Mouse (Mus musculus) kidney, embryonic 14.5 days (tissue): ENCODE results near the gene Arhgef3. TPM values are rescaled to one million over a fixed set of nuclear protein-coding genes. Genes with fewer than 3 reads are reported as not detected.
A peak's percentile ranks its signal among the peaks of the same experiment; 100 is the strongest.

Experiments used
- ATAC-seq: fragments of 200-750 bp; cut with Nextera tagmentation; 2 replicates; pipeline ENCODE4 v1.8.0; 2017; ENCODE audit warnings: moderate number of reproducible peaks, mild to moderate bottlenecking, moderate TSS enrichment, moderate library complexity; ENCODE audit not compliant: low FRiP score, low TSS enrichment
- H3K27ac ChIP-seq: fragments of 300-500 bp; sonication (generic); 2 replicates; pipeline ENCODE4 v1.5.1; 2014; ENCODE audit warnings: low read depth, mild to moderate bottlenecking, low read length, moderate library complexity, mixed read lengths
- H3K27me3 ChIP-seq: fragments of 300-500 bp; sonication (generic); 2 replicates; pipeline ENCODE4 v1.6.1; 2014; ENCODE audit warnings: mild to moderate bottlenecking, low read length; ENCODE audit not compliant: control insufficient read depth, insufficient read depth
- H3K36me3 ChIP-seq: fragments of 300-500 bp; sonication (generic); 2 replicates; pipeline ENCODE4 v1.6.1; 2014; ENCODE audit warnings: low read length, mixed read lengths; ENCODE audit not compliant: control insufficient read depth, insufficient read depth
- H3K4me1 ChIP-seq: fragments of 300-500 bp; sonication (generic); 2 replicates; pipeline ENCODE4 v1.6.1; 2014; ENCODE audit warnings: low read length, mixed read lengths; ENCODE audit not compliant: control insufficient read depth, insufficient read depth
- H3K4me2 ChIP-seq: fragments of 300-500 bp; sonication (generic); replicated peaks from 2 replicates; pipeline ENCODE4 v1.6.1; 2014; ENCODE audit warnings: low read depth, mild to moderate bottlenecking, low read length
- H3K4me3 ChIP-seq: fragments of 300-500 bp; sonication (generic); 2 replicates; pipeline ENCODE4 v1.5.1; 2014; ENCODE audit warnings: mild to moderate bottlenecking, low read length
- H3K9ac ChIP-seq: fragments of 300-500 bp; sonication (generic); 2 replicates; pipeline ENCODE4 v1.6.1; 2014; ENCODE audit warnings: low read depth, mild to moderate bottlenecking, low read length, moderate library complexity
- H3K9me3 ChIP-seq: fragments of 300-500 bp; sonication (generic); 2 replicates; pipeline ENCODE4 v1.6.1; 2016; ENCODE audit warnings: low read length; ENCODE audit not compliant: control insufficient read depth
- WGBS: fragments of 180-500 bp; shearing (Covaris S2); extraction: QIAGEN DNeasy Blood & Tissue Kit; methylation state at CpG from one replicate; pipeline ENCODE4 v1.1.7; 2014; 5-methylcytosine and 5-hydroxymethylcytosine counted together
- polyA plus RNA-seq: library from polyadenylated mRNA; unstranded; fragments of >200 nt; fragmentation: Nextera tagmentation; extraction: Ambion mirVana; gene quantifications from 2 replicates; pipeline ENCODE4 v1.2.1, GENCODE M21; 2014

Arhgef3 gene
- polyA plus RNA-seq, 1 experiment from 2014 or later: 15.0 TPM

DNA sequence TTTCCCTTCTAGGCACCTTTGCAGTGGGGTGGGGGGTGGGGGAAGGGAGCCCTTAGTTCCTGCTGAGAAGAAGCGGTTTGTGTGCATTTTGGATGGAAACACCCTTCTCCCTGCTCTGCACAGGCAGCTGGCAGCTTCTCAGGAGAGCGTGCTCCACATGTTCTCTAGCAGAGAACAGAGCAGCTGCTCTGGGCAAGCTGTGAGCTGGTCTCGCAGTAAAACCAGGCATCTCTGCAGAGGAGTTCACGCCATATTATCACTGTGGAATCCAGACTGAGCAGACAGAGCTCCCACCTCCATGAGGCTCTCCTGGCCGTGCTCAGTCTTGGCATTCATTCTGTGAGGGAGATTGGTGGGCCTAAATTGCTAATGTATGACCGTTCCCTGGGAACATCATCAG lies 12.0 kb upstream of the Arhgef3 start:
- Histone ChIP-seq H3K4me1 (no peaks in the 10 kb centered on the region), H3K27ac (no peak overlapping the region), H3K36me3 (peaks cover 29% of the 10 kb centered on the region), H3K4me3 (no peak overlapping the region), H3K9ac (no peak overlapping the region), H3K9me3 (no peaks in the 10 kb centered on the region), H3K27me3 (no peaks in the 10 kb centered on the region), H3K4me2 (no peak overlapping the region)
- 83% methylated on average over 6 of the region's 6 CpGs for WGBS
- ATAC-seq: no peak

DNA sequence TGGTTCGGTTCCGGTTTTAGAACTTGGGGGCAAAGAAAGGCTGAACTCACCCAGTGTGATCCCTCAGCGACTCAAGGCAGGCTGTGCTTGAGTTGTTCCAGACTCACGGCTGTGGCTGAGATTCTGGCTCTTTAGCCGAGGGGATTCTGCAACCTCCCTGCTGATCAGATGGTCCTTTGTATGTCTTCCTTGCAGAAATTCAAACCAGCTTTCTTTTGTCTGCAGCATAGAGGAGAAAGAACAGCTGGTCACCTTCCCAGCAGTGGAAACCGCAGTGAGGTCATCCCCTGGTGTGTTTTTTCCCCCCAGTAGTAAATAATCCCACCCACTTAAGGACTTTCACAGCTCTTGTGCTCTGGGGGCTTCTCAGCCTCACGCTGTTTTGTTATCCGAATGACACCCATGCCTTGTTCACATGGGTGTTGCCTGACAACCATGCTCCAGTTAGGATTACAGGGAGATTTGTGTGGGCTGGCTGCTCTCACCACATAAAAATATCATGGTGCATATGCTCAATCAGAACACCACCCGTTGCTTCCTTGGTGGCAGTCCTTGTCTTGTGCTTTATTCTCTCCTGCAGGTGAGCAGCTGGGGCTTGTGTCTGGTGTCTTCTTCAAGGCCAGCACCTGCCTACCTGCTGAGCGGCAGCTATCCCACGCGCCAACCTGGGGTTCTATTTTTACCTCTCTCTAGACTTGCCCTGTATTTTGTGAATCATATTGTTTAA lies 8.8 kb upstream of the Arhgef3 start:
- Histone ChIP-seq H3K4me3 (no peak overlapping the region), H3K27ac (no peak overlapping the region), H3K4me1 (no peaks in the 10 kb centered on the region), H3K4me2 (no peak overlapping the region), H3K36me3 (peaks cover 17% of the 10 kb centered on the region; the same call in 1 of the 2 replicates), H3K27me3 (no peaks in the 10 kb centered on the region), H3K9ac (no peak overlapping the region), H3K9me3 (no peaks in the 10 kb centered on the region)
- ATAC-seq: no peak
- WGBS: 61% methylated on average over 12 of the region's 12 CpGs

DNA sequence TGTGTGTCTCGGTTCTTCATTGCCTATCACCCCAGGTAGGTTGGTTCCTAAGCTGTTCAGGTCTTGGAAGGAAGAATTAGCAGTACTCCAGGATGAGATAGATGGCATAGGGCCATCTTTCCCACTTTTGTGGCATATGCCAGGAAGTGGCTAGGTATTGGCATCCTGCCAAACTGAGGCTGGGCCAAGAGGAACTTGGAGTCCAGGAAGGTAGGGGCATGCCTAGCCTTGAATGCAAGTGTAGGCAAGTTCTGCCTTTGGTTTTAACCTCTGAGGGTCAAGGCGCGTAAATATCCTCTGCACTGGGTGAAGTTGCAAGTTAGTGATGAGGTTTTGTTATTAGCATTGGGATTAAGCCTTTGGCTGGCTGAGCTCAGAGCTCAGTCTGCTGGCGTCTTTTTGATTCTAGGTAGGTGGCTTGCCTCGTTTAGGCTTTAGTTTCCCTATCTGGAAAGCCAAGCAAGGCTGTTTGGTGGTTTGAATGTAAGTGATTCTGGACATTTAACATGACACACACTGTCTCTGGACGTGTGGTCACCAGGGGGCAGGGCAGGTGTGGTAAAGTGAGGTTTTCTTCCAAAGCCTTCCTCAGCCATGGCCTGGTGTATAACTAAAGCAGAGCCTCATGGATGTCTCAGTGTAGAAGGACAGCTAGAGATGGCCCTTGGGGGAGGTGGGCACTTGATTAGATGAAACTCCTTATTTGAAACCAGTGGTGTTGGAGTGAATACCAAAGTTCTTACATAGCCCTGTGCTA lies 5.8 kb upstream of the Arhgef3 start:
- Histone ChIP-seq H3K9ac (no peak overlapping the region), H3K9me3 (no peaks in the 10 kb centered on the region), H3K27ac (no peak overlapping the region), H3K4me1 (no peaks in the 10 kb centered on the region), H3K4me2 (no peak overlapping the region), H3K4me3 (no peak overlapping the region), H3K36me3 (no peaks in the 10 kb centered on the region; the same call in 1 of the 2 replicates), H3K27me3 (no peaks in the 10 kb centered on the region; the same call in 1 of the 2 replicates)
- WGBS: 78% methylated on average over 6 of the region's 6 CpGs
- ATAC-seq: no peak

- Histone ChIP-seq H3K27ac (no peak overlapping the region), H3K27me3 (peaks cover 5% of the 10 kb centered on the region; the same call in 1 of the 2 replicates), H3K4me1 (no peaks in the 10 kb centered on the region), H3K9me3 (no peaks in the 10 kb centered on the region), H3K4me3 (peak overlapping the region; percentile 47), H3K9ac (peak overlapping the region; percentile 47; the same call in 1 of the 2 replicates), H3K36me3 (no peaks in the 10 kb centered on the region), H3K4me2 (peak overlapping the region; percentile 92)
- no peak for ATAC-seq
- WGBS: 20% methylated on average over 11 of the region's 11 CpGs
These were observed 569 bp downstream of the Arhgef3 start for GRCm38 (mm10) chr14:27115275-27115660.

GRCm38 (mm10) chr14:27115991-27116390 lies 1.3 kb downstream of the Arhgef3 start:
- H3K9me3 ChIP-seq: no peaks in the 10 kb centered on the region
- H3K4me3 ChIP-seq: no peak overlapping the region
- WGBS: 79% methylated on average over 6 of the region's 6 CpGs
- H3K27me3 ChIP-seq: peaks cover 5% of the 10 kb centered on the region; the same call in 1 of the 2 replicates
- H3K9ac ChIP-seq: no peak overlapping the region
- no peak for ATAC-seq
- no peaks in the 10 kb centered on the region for H3K4me1 ChIP-seq
- H3K36me3 ChIP-seq: no peaks in the 10 kb centered on the region
- H3K27ac ChIP-seq: no peak overlapping the region
- no peak overlapping the region for H3K4me2 ChIP-seq

- Histone ChIP-seq H3K27me3 (peaks cover 5% of the 10 kb centered on the region; the same call in 1 of the 2 replicates), H3K4me1 (no peaks in the 10 kb centered on the region), H3K4me3 (no peak overlapping the region), H3K9ac (no peak overlapping the region), H3K9me3 (no peaks in the 10 kb centered on the region), H3K4me2 (no peak overlapping the region), H3K27ac (no peak overlapping the region), H3K36me3 (no peaks in the 10 kb centered on the region)
- 78% methylated on average over 4 of the region's 4 CpGs for WGBS
- ATAC-seq: no peak
These were observed 2.0 kb downstream of the Arhgef3 start for GRCm38 (mm10) chr14:27116577-27117165.

- Histone ChIP-seq H3K27me3 (peaks cover 5% of the 10 kb centered on the region; the same call in 1 of the 2 replicates), H3K27ac (no peak overlapping the region), H3K36me3 (no peaks in the 10 kb centered on the region), H3K4me2 (no peak overlapping the region), H3K4me1 (no peaks in the 10 kb centered on the region), H3K4me3 (no peak overlapping the region), H3K9me3 (no peaks in the 10 kb centered on the region), H3K9ac (no peak overlapping the region)
- ATAC-seq: no peak
- 58% methylated on average over 5 of the region's 5 CpGs for WGBS
These were observed 3.8 kb downstream of the Arhgef3 start for GRCm38 (mm10) chr14:27118546-27118945.

DNA sequence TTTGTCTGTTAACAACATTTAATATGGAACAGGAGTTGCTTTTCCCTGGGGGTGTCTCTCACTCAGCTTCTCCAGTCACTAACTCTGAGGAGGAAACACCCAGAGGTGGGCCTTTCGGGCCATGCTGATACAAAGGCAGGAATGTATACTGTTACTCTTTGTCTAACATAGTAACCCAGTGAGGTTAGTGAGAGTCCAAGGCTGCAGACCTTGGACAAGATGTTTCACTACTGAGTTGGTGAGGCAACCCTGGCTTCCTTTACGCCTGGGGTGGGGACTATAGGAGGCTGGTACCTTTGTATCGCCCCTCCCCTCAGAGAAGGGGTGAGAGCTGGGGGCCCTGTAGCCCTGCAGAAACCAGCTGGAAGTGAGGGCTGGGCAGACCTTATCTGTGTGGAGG lies 7.9 kb downstream of the Arhgef3 start:
- Histone ChIP-seq H3K9ac (no peak overlapping the region), H3K27ac (no peak overlapping the region), H3K36me3 (no peaks in the 10 kb centered on the region), H3K9me3 (no peaks in the 10 kb centered on the region), H3K4me3 (no peak overlapping the region), H3K27me3 (no peaks in the 10 kb centered on the region), H3K4me1 (no peaks in the 10 kb centered on the region), H3K4me2 (no peak overlapping the region)
- ATAC-seq: no peak
- 84% methylated on average over 3 of the region's 3 CpGs for WGBS

- Histone ChIP-seq H3K4me3 (no peak overlapping the region), H3K36me3 (no peaks in the 10 kb centered on the region), H3K27me3 (no peaks in the 10 kb centered on the region), H3K4me1 (no peaks in the 10 kb centered on the region), H3K9me3 (no peaks in the 10 kb centered on the region), H3K4me2 (no peak overlapping the region), H3K27ac (no peak overlapping the region), H3K9ac (no peak overlapping the region)
- no peak for ATAC-seq
- WGBS: 49% methylated on average over 8 of the region's 8 CpGs
These were observed 8.8 kb downstream of the Arhgef3 start for GRCm38 (mm10) chr14:27123543-27123942.
